Mouse (Mus musculus) forebrain, embryonic 14.5 days (tissue): ENCODE measurements around the gene Rce1. TPM values are rescaled to one million over a fixed set of nuclear protein-coding genes. Genes with fewer than 3 reads are reported as not detected.

Experiments used
- ATAC-seq: fragments of 200-750 bp; cut with Nextera tagmentation; 2 replicates; pipeline ENCODE4 v1.8.0; 2017; ENCODE audit warnings: mild to moderate bottlenecking, moderate library complexity
- DNase-seq: peaks from one replicate; pipeline ENCODE4 v3.0.0-alpha.2; 2015; ENCODE audit warnings: low spot score
- H3K27ac ChIP-seq: fragments of 300-500 bp; sonication (generic); 2 replicates; pipeline ENCODE4 v1.5.1; 2014; ENCODE audit warnings: low read depth, mild to moderate bottlenecking, control low read depth, low read length, moderate library complexity
- H3K27me3 ChIP-seq: fragments of 300-500 bp; sonication (generic); replicated peaks from 2 replicates; pipeline ENCODE4 v1.6.1; 2014; ENCODE audit warnings: low read length, control low read depth, mixed read lengths; ENCODE audit not compliant: control insufficient read depth, insufficient read depth
- H3K36me3 ChIP-seq: fragments of 300-500 bp; sonication (generic); 2 replicates; pipeline ENCODE4 v1.6.1; 2014; ENCODE audit warnings: low read length, control low read depth; ENCODE audit not compliant: control insufficient read depth, insufficient read depth
- H3K4me1 ChIP-seq: fragments of 300-500 bp; sonication (generic); 2 replicates; pipeline ENCODE4 v1.6.1; 2014; ENCODE audit warnings: antibody characterized with exemption, low read length, control low read depth; ENCODE audit not compliant: control insufficient read depth, insufficient read depth
- H3K4me2 ChIP-seq: fragments of 300-500 bp; sonication (generic); 2 replicates; pipeline ENCODE4 v1.6.1; 2014; ENCODE audit warnings: mild to moderate bottlenecking, control low read depth, low read length
- H3K4me3 ChIP-seq: fragments of 300-500 bp; sonication (generic); 2 replicates; pipeline ENCODE4 v1.5.1; 2014; ENCODE audit warnings: low read depth, low read length, control low read depth
- H3K9ac ChIP-seq: fragments of 300-500 bp; sonication (generic); 2 replicates; pipeline ENCODE4 v1.6.1; 2014; ENCODE audit warnings: mild to moderate bottlenecking, low read length, control low read depth, moderate library complexity
- H3K9me3 ChIP-seq: fragments of 300-500 bp; sonication (generic); replicated peaks from 2 replicates; pipeline ENCODE4 v1.6.1; 2016; ENCODE audit warnings: low read length, control low read depth, mixed read lengths; ENCODE audit not compliant: control insufficient read depth
- WGBS: fragments of 180-500 bp; shearing (Covaris S2); extraction: QIAGEN DNeasy Blood & Tissue Kit; methylation state at CpG from one replicate; pipeline ENCODE4 v1.1.7; 2014; 5-methylcytosine and 5-hydroxymethylcytosine counted together
- polyA plus RNA-seq: library from polyadenylated mRNA; unstranded; fragments of >200 nt; fragmentation: Nextera tagmentation; extraction: Ambion mirVana; gene quantifications from 2 replicates; pipeline ENCODE4 v1.2.1, GENCODE M21; 2014

The Rce1 gene
- 57.1 and 57.5 TPM in 2 replicates for polyA plus RNA-seq

- DNase-seq (peak; percentile 95), ATAC-seq (peak; percentile 94)
- H3K4me1 ChIP-seq: peaks cover 6% of the 10 kb centered on the region
- H3K9ac ChIP-seq: peak within 1 kb of the TSS; percentile 92
- peaks cover 35% of the 10 kb centered on the region for H3K36me3 ChIP-seq
- H3K27ac ChIP-seq: peak within 1 kb of the TSS; percentile 82
- H3K9me3 ChIP-seq: no peaks in the 10 kb centered on the region
- peak within 1 kb of the TSS; percentile 91 for H3K4me2 ChIP-seq
- H3K4me3 ChIP-seq: peak within 1 kb of the TSS; percentile 86
- under 1% methylated on average over 61 of the region's 64 CpGs for WGBS
- H3K27me3 ChIP-seq: no peaks in the 10 kb centered on the region
Measured at GRCm38 (mm10) chr19:4625179-4625828, at the start of gene Rce1. TSS of gene Rce1 (minus strand) at chr19:4625641.

GRCm38 (mm10) chr19:4672401-4672800, 47.0 kb upstream of the Rce1 start:
- Histone ChIP-seq H3K36me3 (no peaks in the 10 kb centered on the region), H3K9me3 (no peaks in the 10 kb centered on the region), H3K4me3 (no peak overlapping the region), H3K4me2 (no peak overlapping the region), H3K27ac (no peak overlapping the region), H3K4me1 (no peaks in the 10 kb centered on the region), H3K27me3 (no peaks in the 10 kb centered on the region), H3K9ac (no peak overlapping the region)
- ATAC-seq (no peak), DNase-seq (no peak)
- WGBS: 46% methylated on average over 6 of the region's 6 CpGs

GRCm38 (mm10) chr19:4670776-4671175, 45.3 kb upstream of the Rce1 start:
- no peak overlapping the region for H3K27ac ChIP-seq
- 89% methylated on average over 4 of the region's 4 CpGs for WGBS
- DNase-seq (no peak), ATAC-seq (no peak)
- H3K4me3 ChIP-seq: no peak overlapping the region
- H3K9me3 ChIP-seq: no peaks in the 10 kb centered on the region
- no peaks in the 10 kb centered on the region for H3K27me3 ChIP-seq
- H3K9ac ChIP-seq: no peak overlapping the region
- H3K4me1 ChIP-seq: no peaks in the 10 kb centered on the region
- H3K36me3 ChIP-seq: no peaks in the 10 kb centered on the region
- no peak overlapping the region for H3K4me2 ChIP-seq

GRCm38 (mm10) chr19:4666815-4667214, 41.4 kb upstream of the Rce1 start:
- Histone ChIP-seq H3K36me3 (no peaks in the 10 kb centered on the region), H3K27me3 (no peaks in the 10 kb centered on the region), H3K4me2 (no peak overlapping the region), H3K9me3 (no peaks in the 10 kb centered on the region), H3K9ac (no peak overlapping the region), H3K4me3 (no peak overlapping the region), H3K27ac (no peak overlapping the region), H3K4me1 (no peaks in the 10 kb centered on the region)
- DNase-seq (peak; percentile 11), ATAC-seq (no peak)

GRCm38 (mm10) chr19:4658156-4658555, 32.7 kb upstream of the Rce1 start:
- H3K9me3 ChIP-seq: no peaks in the 10 kb centered on the region
- H3K27me3 ChIP-seq: no peaks in the 10 kb centered on the region
- DNase-seq: no peak
- no peak overlapping the region for H3K4me3 ChIP-seq
- 87% methylated on average over 5 of the region's 5 CpGs for WGBS
- no peak overlapping the region for H3K9ac ChIP-seq
- H3K4me2 ChIP-seq: no peak overlapping the region
- no peaks in the 10 kb centered on the region for H3K36me3 ChIP-seq
- H3K27ac ChIP-seq: no peak overlapping the region
- ATAC-seq: no peak
- no peaks in the 10 kb centered on the region for H3K4me1 ChIP-seq

GRCm38 (mm10) chr19:4646917-4647492, 21.6 kb upstream of the Rce1 start:
- 68% methylated on average over 11 of the region's 11 CpGs for WGBS
- Histone ChIP-seq H3K4me2 (no peak overlapping the region), H3K9me3 (no peaks in the 10 kb centered on the region), H3K4me1 (no peaks in the 10 kb centered on the region), H3K36me3 (no peaks in the 10 kb centered on the region), H3K4me3 (no peak overlapping the region), H3K27me3 (no peaks in the 10 kb centered on the region), H3K9ac (no peak overlapping the region), H3K27ac (no peak overlapping the region)
- ATAC-seq: no peak
- no peak for DNase-seq

GRCm38 (mm10) chr19:4644271-4644670, 18.8 kb upstream of the Rce1 start:
- H3K9ac ChIP-seq: no peak overlapping the region
- WGBS: 45% methylated on average over 10 of the region's 10 CpGs
- no peaks in the 10 kb centered on the region for H3K9me3 ChIP-seq
- no peaks in the 10 kb centered on the region for H3K4me1 ChIP-seq
- ATAC-seq (no peak), DNase-seq (peak; percentile 68)
- H3K27ac ChIP-seq: no peak overlapping the region
- no peak overlapping the region for H3K4me2 ChIP-seq
- H3K27me3 ChIP-seq: no peaks in the 10 kb centered on the region
- H3K36me3 ChIP-seq: no peaks in the 10 kb centered on the region
- H3K4me3 ChIP-seq: no peak overlapping the region

GRCm38 (mm10) chr19:4635986-4636385, 10.5 kb upstream of the Rce1 start:
- Histone ChIP-seq H3K27ac (no peak overlapping the region), H3K9ac (no peak overlapping the region), H3K36me3 (no peaks in the 10 kb centered on the region), H3K27me3 (no peaks in the 10 kb centered on the region), H3K4me3 (no peak overlapping the region), H3K4me1 (no peaks in the 10 kb centered on the region), H3K4me2 (no peak overlapping the region), H3K9me3 (no peaks in the 10 kb centered on the region)
- WGBS: 73% methylated on average over 4 of the region's 4 CpGs
- ATAC-seq (no peak), DNase-seq (no peak)

- Histone ChIP-seq H3K4me3 (no peak overlapping the region), H3K4me2 (no peak overlapping the region), H3K4me1 (peaks cover 6% of the 10 kb centered on the region), H3K27ac (peak overlapping the region; percentile 15; the same call in 1 of the 2 replicates), H3K36me3 (0 out of 2 replicates have a peak, but pooled peaks cover 2% of the 10 kb centered on the region), H3K9me3 (no peaks in the 10 kb centered on the region), H3K27me3 (no peaks in the 10 kb centered on the region), H3K9ac (peak overlapping the region; percentile 17; the same call in 1 of the 2 replicates)
- WGBS: 0% methylated on average over 1 of the region's 1 CpGs
- peak; percentile 93 for DNase-seq
- ATAC-seq: peak; percentile 59; the same call in 1 of the 2 replicates
Measured at GRCm38 (mm10) chr19:4628819-4629218, 3.4 kb upstream of the Rce1 start.
